Mouse (Mus musculus): ENCODE measurements at regions not wholly inside any gene's neighbourhood (a gene's known extent, or its start where the extent isn't known, plus 50 kb on each side); places are given as distances from the start of the nearest gene placed in this dataset.

DNA sequence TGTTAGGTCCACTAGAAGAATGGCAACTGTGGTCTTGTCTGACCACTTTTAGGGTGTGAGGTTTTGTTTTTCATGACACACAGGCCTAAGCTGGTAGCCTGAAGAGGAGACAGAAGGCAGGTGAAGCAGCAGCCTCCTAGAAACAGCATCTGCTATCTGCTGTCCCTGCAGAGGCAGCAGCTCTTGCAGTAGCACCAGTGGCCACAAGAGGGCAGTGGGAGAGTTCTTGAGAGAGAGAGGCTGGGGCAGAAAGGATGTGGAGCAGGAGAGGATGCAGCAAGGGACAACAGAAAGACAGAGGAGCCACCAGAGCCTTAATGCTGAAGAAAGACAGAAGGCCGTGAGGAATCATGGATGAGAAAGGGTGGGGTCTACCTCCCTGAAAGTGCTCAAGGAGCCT, 88.1 kb upstream of the Usp51 start:
- Histone ChIP-seq H3K27me3 (ENCODE audit: control insufficient read depth, insufficient read depth, low read length) (no peaks in the 10 kb centered on the region), H3K4me3 (no peak overlapping the region), H3K79me2 (replicated peaks; ENCODE audit: control insufficient read depth, insufficient read depth, low read length) (no peaks in the 10 kb centered on the region), H3K4me1 (ENCODE audit: control insufficient read depth, insufficient read depth, low read length) (no peaks in the 10 kb centered on the region), H3K27ac (no peak overlapping the region), H3K36me3 (ENCODE audit: control insufficient read depth, insufficient read depth, low read length) (no peaks in the 10 kb centered on the region), H3K9ac (ENCODE audit: low read depth, low read length) (no peak overlapping the region)
- WGBS, result 43% methylated on average over 1 of the region's 1 CpGs
- intact Hi-C loops (cut with DNase I), result no loop called here
- peak; percentile 83 for TF ChIP-seq CTCF (IDR thresholded peaks at IDR 0.05)
- no peak for TF ChIP-seq POLR2A (IDR thresholded peaks at IDR 0.05; ENCODE audit: insufficient read depth, low read depth, low read length)
- peak; percentile 14 to 71 for DNase-seq

DNA sequence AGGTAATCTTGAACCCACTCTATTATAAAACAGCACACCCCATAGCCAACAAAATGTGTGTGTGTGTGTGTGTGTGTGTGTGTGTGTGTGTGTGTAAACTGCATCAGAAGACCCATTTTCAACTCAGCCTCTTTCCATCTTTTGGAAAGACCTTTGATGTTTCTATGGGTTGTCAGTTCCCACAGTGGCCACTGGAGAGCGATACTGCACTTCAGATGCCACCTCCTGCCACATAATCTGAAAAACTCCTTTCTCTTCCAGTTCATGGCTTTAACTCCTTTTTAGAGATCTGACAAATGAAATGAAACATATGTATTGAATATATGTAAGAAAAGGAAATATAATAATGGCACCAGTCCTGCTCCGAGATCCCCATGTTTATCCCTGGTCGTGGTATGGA, 79.3 kb upstream of the Usp51 start:
- no peaks in the 10 kb centered on the region for H3K79me2 ChIP-seq (replicated peaks; ENCODE audit: control insufficient read depth, insufficient read depth, low read length)
- no peaks in the 10 kb centered on the region for H3K36me3 ChIP-seq (ENCODE audit: control insufficient read depth, insufficient read depth, low read length)
- no peaks in the 10 kb centered on the region for H3K27me3 ChIP-seq (ENCODE audit: control insufficient read depth, insufficient read depth, low read length)
- intact Hi-C loops (cut with DNase I), result no loop called here
- H3K27ac ChIP-seq, result no peak overlapping the region
- no peak for DNase-seq
- no peak overlapping the region for H3K4me3 ChIP-seq
- TF ChIP-seq CTCF (IDR thresholded peaks at IDR 0.05) (peak; percentile 65), EP300 (IDR thresholded peaks at IDR 0.05; ENCODE audit: insufficient read depth, low read depth, low read length) (no peak)
- no peaks in the 10 kb centered on the region for H3K4me1 ChIP-seq (ENCODE audit: control insufficient read depth, insufficient read depth, low read length)
- no peak overlapping the region for H3K9ac ChIP-seq (ENCODE audit: low read depth, low read length)
- WGBS, result 53% methylated on average over 3 of the region's 3 CpGs

DNA sequence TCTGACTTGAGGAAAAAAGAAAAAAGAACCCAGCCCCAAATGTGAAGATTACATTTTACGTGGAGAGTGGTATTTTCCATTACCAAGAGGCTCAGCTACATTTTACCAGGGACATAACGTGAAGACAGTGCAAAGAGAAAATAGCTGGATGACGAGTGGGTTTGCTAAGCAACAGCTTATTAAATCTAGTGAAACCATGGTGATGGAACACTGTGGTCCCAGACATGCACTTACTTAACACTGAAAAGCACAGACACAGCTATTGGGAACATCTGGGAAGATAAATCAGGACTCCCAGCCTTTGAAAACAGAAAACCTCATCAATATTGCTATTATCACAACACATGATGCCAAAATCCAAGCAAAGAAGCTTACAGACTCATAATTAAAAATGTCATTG, 60.1 kb upstream of the Usp51 start:
- 61% methylated on average over 3 of the region's 3 CpGs for WGBS

More for the DNA sequence above, 60.1 kb upstream of the Usp51 start:
- intact Hi-C loops (cut with DNase I), result no loop called here
- Histone ChIP-seq H3K27me3 (ENCODE audit: control insufficient read depth, insufficient read depth, low read length) (no peaks in the 10 kb centered on the region), H3K4me1 (ENCODE audit: control insufficient read depth, insufficient read depth, low read length) (no peaks in the 10 kb centered on the region), H3K4me3 (no peak overlapping the region), H3K79me2 (replicated peaks; ENCODE audit: control insufficient read depth, insufficient read depth, low read length) (no peaks in the 10 kb centered on the region), H3K9ac (ENCODE audit: low read depth, low read length) (no peak overlapping the region), H3K27ac (no peak overlapping the region), H3K36me3 (ENCODE audit: control insufficient read depth, insufficient read depth, low read length) (no peaks in the 10 kb centered on the region)
- TF ChIP-seq CTCF (IDR thresholded peaks at IDR 0.05) (no peak), EP300 (IDR thresholded peaks at IDR 0.05; ENCODE audit: insufficient read depth, low read depth, low read length) (no peak), POLR2A (IDR thresholded peaks at IDR 0.05; ENCODE audit: insufficient read depth, low read depth, low read length) (no peak)
- DNase-seq, result no peak
